Mouse (Mus musculus) thymus, adult 18-20 months (tissue): ENCODE data around the gene Cyth1.
A peak's percentile ranks its signal among the peaks of the same experiment; 100 is the strongest.

Experiments
- DNase-seq, 2 experiments: peaks; one replicate each; pipeline ENCODE4 v3.0.0; 2022; ENCODE audit warnings: mixed read lengths in 2 of 2

Cyth1 gene

GRCm38 (mm10) chr11:118248150-118249011 lies at the start of gene Cyth1:
Gene Cyth1 (minus strand): TSS chr11:118248592.
- DNase-seq, result peak; percentile 98 to 99

DNA sequence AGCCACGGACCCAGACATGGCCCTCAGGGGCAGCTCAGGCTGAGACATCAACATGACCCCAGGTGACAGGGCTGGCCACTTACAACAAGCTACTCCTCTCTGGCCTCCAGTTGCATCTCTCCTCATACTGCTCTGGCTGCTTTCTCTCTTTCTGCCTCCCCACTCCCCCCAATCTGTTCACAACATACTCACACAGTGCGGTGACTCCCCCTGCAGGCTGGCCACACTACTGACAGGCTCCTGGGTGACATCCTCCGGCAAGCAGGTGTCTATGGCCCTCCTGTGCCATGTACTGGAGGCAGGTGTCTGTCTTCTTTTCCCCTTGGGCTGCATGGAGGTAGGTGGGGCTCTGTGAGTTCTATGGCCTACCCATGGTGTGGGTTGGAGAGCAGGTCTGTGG lies 49.6 kb upstream of the Cyth1 start:
- no peak for DNase-seq

DNA sequence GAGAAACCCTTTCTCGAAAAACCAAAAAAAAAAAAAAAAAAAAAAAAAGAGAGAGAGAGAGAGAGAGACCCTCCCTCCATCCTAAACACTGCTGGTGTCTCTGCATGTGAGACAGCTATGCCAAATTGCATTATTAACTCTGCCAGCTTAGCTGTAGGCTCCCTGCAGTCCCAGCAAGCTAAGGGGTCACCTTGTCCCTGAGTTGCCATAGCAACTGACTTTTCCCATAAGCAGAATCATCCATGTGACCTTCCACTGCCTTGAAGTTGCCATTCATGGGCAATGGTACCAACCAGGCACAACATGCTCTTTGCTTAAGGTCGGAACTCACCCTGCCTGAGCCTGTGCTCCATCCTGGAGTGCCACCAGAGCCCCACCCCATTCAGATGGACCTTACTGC lies 46.6 kb upstream of the Cyth1 start:
- DNase-seq, result no peak

- no peak for DNase-seq
These were observed 44.3 kb upstream of the Cyth1 start for GRCm38 (mm10) chr11:118292671-118293070.

- DNase-seq, result peak; percentile 100
These were observed 41.9 kb upstream of the Cyth1 start, which contains the start of gene Usp36 for GRCm38 (mm10) chr11:118289999-118290889. Gene Usp36 (minus strand): TSS chr11:118290244.

- DNase-seq, result no peak
These were observed 41.2 kb upstream of the Cyth1 start for GRCm38 (mm10) chr11:118289562-118289961.

- no peak for DNase-seq
These were observed 40.7 kb upstream of the Cyth1 start for GRCm38 (mm10) chr11:118289037-118289511.

GRCm38 (mm10) chr11:118287573-118287972 lies 39.2 kb upstream of the Cyth1 start:
- no peak for DNase-seq

DNA sequence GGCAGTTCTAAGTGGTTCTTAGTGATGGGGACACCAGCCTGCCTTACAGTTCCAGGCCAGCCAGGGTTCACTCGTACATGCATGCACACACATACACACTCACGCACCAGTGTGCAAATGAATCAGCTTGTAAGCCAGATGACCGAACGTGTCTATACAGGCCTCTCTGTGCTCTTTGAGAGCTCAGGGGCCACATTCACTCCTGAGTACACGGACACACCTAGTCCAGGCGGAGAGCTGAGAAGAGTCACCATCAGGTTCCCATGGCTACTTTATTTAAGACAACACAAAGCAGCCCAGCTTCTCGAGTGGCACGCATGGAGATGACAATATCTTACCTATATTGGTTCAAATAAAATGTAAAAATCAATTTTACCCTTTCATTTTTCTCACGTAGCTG lies 38.0 kb upstream of the Cyth1 start:
- DNase-seq, result no peak

DNA sequence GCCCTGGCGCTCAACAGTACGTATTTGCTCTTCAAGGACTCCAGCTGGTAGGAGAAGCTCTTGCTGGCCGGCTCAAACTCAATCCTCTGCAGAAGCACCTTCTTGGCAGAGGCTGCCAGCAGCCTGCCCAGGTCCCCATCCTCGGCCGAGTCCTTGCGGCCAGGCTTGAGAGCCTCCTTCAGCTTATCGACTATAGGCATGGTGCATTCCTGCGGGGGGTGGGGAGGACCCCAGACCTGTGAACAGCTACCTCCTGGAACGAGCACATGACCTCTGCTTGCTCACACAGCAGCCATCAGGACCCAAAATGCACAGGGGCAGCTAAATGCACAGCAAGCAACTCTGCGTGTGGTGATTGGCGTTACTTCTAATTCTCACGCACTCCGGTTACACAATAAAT lies 37.4 kb upstream of the Cyth1 start:
- DNase-seq, result no peak

DNA sequence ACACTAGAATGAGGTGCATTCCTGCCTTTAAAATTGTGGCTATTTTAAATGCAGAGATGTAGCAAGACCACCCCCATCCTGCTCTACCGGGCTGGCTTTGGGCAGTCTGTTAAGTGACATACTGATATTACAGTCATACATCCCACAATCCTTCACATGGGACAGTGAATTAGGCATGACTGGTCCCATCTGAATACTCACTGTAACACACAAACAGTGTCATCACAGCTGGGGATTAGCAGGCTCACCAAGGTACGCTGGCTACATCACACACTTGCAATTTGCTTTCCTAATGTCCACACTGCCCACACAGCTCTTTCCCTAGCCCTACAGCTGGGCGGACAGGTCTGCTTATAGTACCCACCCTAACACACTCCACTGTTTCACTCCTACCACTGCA lies 31.8 kb upstream of the Cyth1 start:
- no peak for DNase-seq

DNA sequence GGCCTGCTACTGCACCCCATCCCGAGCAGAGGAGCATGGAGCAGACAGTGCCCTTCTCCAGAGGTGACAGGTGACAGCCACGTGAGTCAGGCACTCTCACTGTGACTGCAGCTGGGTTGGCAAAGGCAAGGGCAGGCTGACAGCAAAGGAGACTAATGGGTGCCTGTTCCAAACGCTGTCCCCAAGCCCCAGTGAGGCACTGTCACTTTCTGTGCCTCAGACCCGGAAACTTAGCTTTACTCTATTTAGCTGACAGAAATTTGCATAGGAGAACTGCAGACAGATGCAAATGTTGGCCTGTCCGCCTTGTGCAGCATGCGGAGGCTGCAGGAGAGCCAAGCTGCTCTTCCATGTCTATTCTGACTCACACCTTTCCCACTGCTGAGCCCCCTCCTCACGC lies 27.9 kb upstream of the Cyth1 start:
- DNase-seq, result no peak

GRCm38 (mm10) chr11:118275092-118275491 lies 26.7 kb upstream of the Cyth1 start:
- DNase-seq, result no peak

- no peak for DNase-seq
These were observed 21.4 kb upstream of the Cyth1 start for GRCm38 (mm10) chr11:118269827-118270226.

DNA sequence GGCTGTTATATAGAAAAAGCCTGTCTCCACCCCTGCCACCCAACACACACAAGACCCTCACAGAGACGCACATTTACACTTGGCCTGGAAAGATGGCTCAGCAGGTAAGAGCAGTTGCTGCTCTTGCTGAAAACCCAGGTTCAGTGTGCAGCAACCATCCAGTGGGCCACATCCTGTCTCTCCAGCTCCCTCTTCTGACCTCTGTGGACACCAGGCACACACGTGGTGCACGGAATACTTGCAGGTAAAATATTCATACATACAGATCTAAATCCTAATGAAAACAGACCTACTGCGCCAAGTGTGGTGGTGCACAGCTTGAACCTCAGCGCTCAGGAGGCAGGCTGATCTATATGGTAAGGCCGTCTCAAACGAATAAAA lies 18.3 kb upstream of the Cyth1 start:
- no peak for DNase-seq

DNA sequence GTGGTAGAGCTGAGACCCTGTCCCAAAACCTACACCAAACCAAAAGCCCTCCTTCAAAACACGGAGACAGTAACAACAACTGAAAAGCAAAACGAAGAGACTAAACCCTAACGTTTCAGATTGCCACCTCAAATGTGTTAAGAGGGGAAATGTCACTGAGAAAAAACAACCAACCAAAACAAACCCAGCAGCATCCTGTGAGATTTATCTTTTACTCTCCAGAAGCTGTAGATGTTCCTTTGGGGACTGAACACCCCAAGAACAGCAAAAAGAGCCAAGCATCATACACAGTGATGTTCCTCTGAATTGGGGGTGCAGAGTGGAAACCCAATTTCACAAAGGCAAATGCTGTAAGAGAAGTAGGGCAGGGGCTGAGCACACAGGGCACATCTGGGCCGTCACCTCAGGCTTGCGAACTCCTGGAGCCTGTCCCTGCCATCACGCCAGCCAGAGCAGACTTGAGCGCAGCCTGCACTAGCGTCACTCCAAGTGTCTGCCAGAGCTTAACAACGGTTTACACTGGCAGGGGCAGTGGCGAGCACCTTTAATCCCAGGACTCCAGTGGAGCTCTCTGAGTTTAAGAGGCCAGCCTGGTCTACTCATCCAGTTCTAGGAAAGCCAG lies 17.8 kb upstream of the Cyth1 start:
- no peak for DNase-seq

DNA sequence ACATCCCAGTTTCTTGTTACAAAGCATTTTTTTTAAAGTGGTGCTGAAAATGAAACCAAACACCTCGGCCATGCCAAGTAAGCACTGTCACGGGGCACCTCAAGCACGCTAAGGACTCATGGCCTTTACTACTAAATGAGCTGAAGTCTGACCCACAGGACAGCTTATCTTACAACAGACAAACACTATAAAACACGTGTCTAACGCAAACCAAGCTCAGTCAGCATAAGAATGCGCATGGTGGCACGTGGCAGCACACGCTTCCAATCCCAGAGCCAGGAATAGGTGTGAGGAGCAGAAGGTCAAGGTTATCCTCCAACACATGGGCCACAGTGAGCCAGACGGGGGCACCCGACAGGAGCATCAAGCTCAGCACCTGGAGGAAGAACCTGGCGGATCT lies 17.2 kb upstream of the Cyth1 start:
- DNase-seq, result no peak

DNA sequence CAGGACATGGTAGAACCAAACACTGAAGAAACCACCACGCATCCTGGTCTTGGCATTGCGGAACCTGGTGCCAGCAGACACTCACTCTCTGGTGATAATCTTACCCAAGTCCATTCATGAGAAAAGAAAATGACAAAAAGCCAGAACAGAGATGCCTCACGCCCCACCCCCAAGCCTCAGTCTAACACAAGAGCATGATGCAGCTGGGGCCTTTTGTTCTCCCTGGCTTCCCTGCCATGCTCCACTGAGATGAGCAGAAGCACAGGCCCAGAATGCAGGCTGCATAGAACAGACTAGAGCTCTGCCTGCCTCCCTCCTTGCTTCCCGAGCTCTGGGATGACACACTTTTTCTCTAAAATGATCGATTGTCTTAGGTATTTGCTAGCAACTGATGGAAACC lies 14.8 kb upstream of the Cyth1 start:
- DNase-seq, result no peak

- peak in 1 of 2 experiments; percentile 43 for DNase-seq
These were observed 11.7 kb upstream of the Cyth1 start for GRCm38 (mm10) chr11:118260081-118260480.

- DNase-seq, result no peak
These were observed 11.2 kb upstream of the Cyth1 start for GRCm38 (mm10) chr11:118259580-118259979.

DNA sequence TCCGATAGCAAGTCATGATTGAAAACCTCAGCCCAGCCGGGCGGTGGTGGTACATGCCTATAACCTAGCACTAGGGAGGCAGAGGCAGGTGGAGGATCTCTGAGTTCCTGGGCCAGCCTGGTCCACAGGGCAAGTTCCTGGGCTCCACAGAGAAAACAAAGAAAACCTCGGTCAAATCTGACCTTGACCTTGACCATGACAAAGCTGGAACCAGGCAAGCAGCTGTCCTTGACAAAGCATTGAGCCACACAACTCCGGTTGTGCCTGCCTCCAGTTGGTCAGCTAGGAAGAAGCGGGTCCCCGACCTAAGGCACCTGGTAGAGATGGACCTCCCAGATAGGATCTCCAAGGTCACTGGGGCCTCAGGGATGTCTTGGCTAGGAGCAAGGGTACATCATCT lies 8.0 kb upstream of the Cyth1 start:
- DNase-seq, result no peak

DNA sequence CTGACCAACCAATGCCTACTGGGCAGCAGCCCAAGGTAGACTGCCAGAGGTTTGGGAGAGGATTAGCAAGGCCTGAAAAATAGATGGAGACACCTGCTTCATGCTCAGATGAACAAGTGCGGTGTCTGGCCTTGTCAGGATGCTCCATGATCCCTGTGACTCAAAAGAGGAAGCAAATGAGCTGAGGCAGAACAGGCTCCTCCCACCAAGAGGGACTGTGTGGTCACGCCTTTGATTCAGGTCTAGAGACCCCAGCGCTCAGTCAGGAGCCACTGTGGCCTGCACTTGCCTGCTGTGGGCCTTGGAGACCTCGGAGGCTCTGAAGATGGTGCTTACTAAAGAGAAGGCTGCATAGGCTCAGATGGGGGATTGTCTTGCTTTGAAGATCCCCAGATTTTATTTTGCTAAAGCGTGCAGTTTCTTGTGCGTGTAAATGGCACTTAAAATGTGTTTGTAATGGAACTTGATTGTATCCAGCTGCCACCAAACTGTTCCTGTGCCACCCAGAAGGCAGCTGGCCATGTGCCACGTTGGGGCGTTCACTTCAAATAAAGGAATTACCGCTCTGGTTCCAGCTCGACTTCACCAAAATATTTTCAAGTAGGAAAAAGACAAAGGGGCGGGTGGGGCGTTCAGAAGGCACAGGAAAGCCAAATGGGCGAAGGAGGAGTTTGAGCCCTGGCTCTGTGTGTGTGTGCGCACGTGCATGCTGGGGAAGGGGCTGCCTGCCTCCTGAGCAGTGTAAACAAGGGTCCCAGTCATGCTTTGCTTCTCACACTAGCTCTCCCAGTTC lies 6.0 kb upstream of the Cyth1 start:
- DNase-seq, result no peak
